9 mouse cellular contexts compared by ENCODE assay signal in the genomic region with DNA sequence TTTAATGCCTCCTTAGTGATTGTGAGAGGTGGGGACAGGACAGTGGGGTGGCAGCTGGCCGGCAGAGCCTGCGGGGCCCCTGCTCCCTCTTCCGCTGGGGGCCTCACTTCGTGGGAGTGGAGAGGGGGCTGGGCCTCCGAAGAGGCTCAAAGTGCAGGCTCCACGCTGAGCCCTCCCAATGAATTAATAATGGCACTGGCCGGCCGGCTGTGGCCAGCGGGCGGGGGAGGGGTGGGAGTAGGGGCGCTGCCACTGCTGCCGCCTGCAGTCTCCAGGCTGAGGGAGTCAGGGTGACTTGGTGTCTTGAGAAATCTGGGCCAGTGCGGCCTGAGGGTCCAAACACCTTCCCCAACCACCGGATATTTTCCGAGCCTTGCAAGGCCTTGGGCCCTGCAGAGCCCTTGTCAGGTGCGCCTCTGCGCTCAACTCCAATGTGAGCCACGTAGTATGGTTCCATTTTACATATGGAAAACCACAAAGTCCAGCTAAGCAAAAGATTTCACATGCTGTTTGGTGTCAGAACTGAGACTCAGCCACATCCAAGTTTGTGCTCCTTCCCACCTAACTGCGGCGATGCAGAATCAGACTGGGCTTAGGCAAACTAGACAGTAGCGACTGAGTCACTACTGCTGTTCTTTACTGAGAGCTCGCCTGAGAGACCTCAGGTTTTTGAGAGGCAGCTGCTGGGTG. TPM values are rescaled to one million over a fixed set of nuclear protein-coding genes. Genes with fewer than 3 reads are reported as not detected.
DNase-seq lines count a peak whose midpoint lies in the region; ATAC-seq and TF ChIP-seq lines count a peak whose summit lies in the region.
"Had no signal": no experiment of that assay in that cellular context is flagged by ENCODE, and none has a peak within 500 bp of the region (broad histone marks: within the 10 kb centered on the region; RNA-seq: fewer than 3 reads in every experiment).

No protein-coding gene starts in this region.

- peak overlapping the region; percentile 21; the same call in 1 of the 2 replicates for H3K27ac ChIP-seq in forebrain, embryonic 14.5 days (ENCODE audit: low read depth, low read length)
- no peak overlapping the region for H3K27ac ChIP-seq in liver, embryonic 11.5 days (ENCODE audit: low read depth, low read length)
- no peak overlapping the region for H3K27ac ChIP-seq in thymus, adult 2 months (ENCODE audit: control insufficient read depth, insufficient read depth, low read length)

- WGBS in forebrain, embryonic 14.5 days, result 10% methylated on average over 20 of the region's 22 CpGs
- WGBS in liver, embryonic 11.5 days, result 11% methylated on average over 22 of the region's 22 CpGs
- WGBS in thymus, adult 2 months, result 57% methylated on average over 22 of the region's 22 CpGs

- TF ChIP-seq CTCF in thymus, adult 2 months (IDR thresholded peaks at IDR 0.05; ENCODE audit: borderline replicate concordance, control insufficient read depth, extremely low read depth, insufficient read depth, low read length, poor library complexity), result no peak

- no peak for ATAC-seq in forebrain, embryonic 14.5 days
- ATAC-seq in liver, embryonic 11.5 days (replicated peaks; ENCODE audit: low FRiP score), result 0 out of 2 replicates have a peak, but pooled peaks have one; percentile 27

- H3K9ac ChIP-seq in forebrain, embryonic 14.5 days (ENCODE audit: low read length), result peak overlapping the region; percentile 29; the same call in 1 of the 2 replicates
- H3K9ac ChIP-seq in liver, embryonic 11.5 days (ENCODE audit: low read depth, low read length), result no peak overlapping the region

- TF ChIP-seq POLR2A in thymus, adult 2 months (IDR thresholded peaks at IDR 0.05; ENCODE audit: control insufficient read depth, extremely low read depth, insufficient read depth, low read length, poor library complexity), result no peak

- H3K36me3 ChIP-seq in forebrain, embryonic 14.5 days (ENCODE audit: control insufficient read depth, insufficient read depth, low read length), result peaks cover 29% of the 10 kb centered on the region; the same call in 1 of the 2 replicates
- H3K36me3 ChIP-seq in liver, embryonic 11.5 days (ENCODE audit: control insufficient read depth, insufficient read depth, low read length), result no peaks in the 10 kb centered on the region
- no peaks in the 10 kb centered on the region for H3K36me3 ChIP-seq in thymus, adult 2 months (ENCODE audit: control insufficient read depth, insufficient read depth, low read length)

- H3K4me2 ChIP-seq in forebrain, embryonic 14.5 days (ENCODE audit: low read length), result peak overlapping the region; percentile 38
- H3K4me2 ChIP-seq in liver, embryonic 11.5 days, result peak overlapping the region; percentile 63

- H3K27me3 ChIP-seq in forebrain, embryonic 14.5 days (replicated peaks; ENCODE audit: control insufficient read depth, insufficient read depth, low read length), result peaks cover 6% of the 10 kb centered on the region; the same call in 1 of the 2 replicates
- peaks cover 87% of the 10 kb centered on the region for H3K27me3 ChIP-seq in liver, embryonic 11.5 days (replicated peaks; ENCODE audit: control insufficient read depth, insufficient read depth, low read length)
- peaks cover 10% of the 10 kb centered on the region; the same call in 1 of the 2 replicates for H3K27me3 ChIP-seq in thymus, adult 2 months (ENCODE audit: control insufficient read depth, insufficient read depth, low read length)

- no peaks in the 10 kb centered on the region for H3K9me3 ChIP-seq in forebrain, embryonic 14.5 days (replicated peaks; ENCODE audit: control insufficient read depth, low read length)
- H3K9me3 ChIP-seq in liver, embryonic 11.5 days (ENCODE audit: control insufficient read depth, low read length), result no peaks in the 10 kb centered on the region

- DNase-seq in left cerebral cortex, postnatal 4 days, result peak; percentile 48
- no peak for DNase-seq in left cerebral cortex, postnatal 25 days (ENCODE audit: low spot score in 2 of 2)
- peak; percentile 46 for DNase-seq in forebrain, embryonic 14.5 days (ENCODE audit: low spot score)
- DNase-seq in liver, embryonic 11.5 days (ENCODE audit: low spot score), result no peak
- DNase-seq in retina, postnatal 1 day, result peak; percentile 71
- no peak for DNase-seq in thymus, adult 2 months
- DNase-seq in gastrocnemius, adult 8-10 months (ENCODE audit: low spot score in 2 of 2), result no peak
- no peak for DNase-seq in right cerebral cortex, postnatal 4 days

- no peak overlapping the region for H3K4me3 ChIP-seq in forebrain, embryonic 14.5 days (ENCODE audit: low read depth, low read length)
- peak overlapping the region; percentile 26 for H3K4me3 ChIP-seq in liver, embryonic 11.5 days (ENCODE audit: low read depth, low read length)
- no peak overlapping the region for H3K4me3 ChIP-seq in thymus, adult 2 months (ENCODE audit: control insufficient read depth, insufficient read depth, low read length)

- intact Hi-C loops in left cerebral cortex, postnatal 4 days (cut with DNase I), result no loop called here
- intact Hi-C loops in left cerebral cortex, postnatal 25 days (cut with DNase I), result no loop called here

- peaks cover 43% of the 10 kb centered on the region for H3K4me1 ChIP-seq in forebrain, embryonic 14.5 days (ENCODE audit: control insufficient read depth, insufficient read depth, low read length)
- H3K4me1 ChIP-seq in liver, embryonic 11.5 days (replicated peaks; ENCODE audit: control insufficient read depth, insufficient read depth, low read length), result peaks cover 15% of the 10 kb centered on the region
- H3K4me1 ChIP-seq in thymus, adult 2 months (replicated peaks; ENCODE audit: control insufficient read depth, insufficient read depth, low read length), result peaks cover 12% of the 10 kb centered on the region

RNA-seq across cellular contexts. Expression of a gene that starts 4.6 kb away (rescaled TPM):
- 1 to 10 TPM; 1.6 to 2.6 TPM for total RNA-seq in left cerebral cortex, postnatal 4 days (2021)
- 1 to 10 TPM; 2.0 TPM for total RNA-seq in left cerebral cortex, postnatal 25 days (2021)
- polyA plus RNA-seq in forebrain, embryonic 14.5 days (2014; fragmentation: Nextera tagmentation; extraction: Ambion mirVana), result 4.6 and 7.1 TPM in 2 replicates
- polyA plus RNA-seq in liver, embryonic 11.5 days (2014; fragmentation: Nextera tagmentation; extraction: Ambion mirVana), result not detected in 2 replicates
- not detected in 2 replicates for polyA plus RNA-seq in thymus, adult 2 months (2012; rRNA removed)
- not detected for total RNA-seq in gastrocnemius, adult 8-10 months (2022)
- total RNA-seq: common myeloid progenitor, adult 5-6 weeks had no signal

RNA-seq across cellular contexts. Expression of a gene that starts 5.6 kb away (rescaled TPM):
- total RNA-seq in left cerebral cortex, postnatal 4 days (2021), result 10 to 100 TPM; 10.3 to 10.8 TPM
- 10 to 100 TPM; 10.1 to 13.1 TPM for total RNA-seq in left cerebral cortex, postnatal 25 days (2021)
- polyA plus RNA-seq in forebrain, embryonic 14.5 days (2014; fragmentation: Nextera tagmentation; extraction: Ambion mirVana), result 11.3 and 12.7 TPM in 2 replicates
- 0.18 and 0.35 TPM in 2 replicates for polyA plus RNA-seq in liver, embryonic 11.5 days (2014; fragmentation: Nextera tagmentation; extraction: Ambion mirVana)
- polyA plus RNA-seq in thymus, adult 2 months (2012; rRNA removed), result 0.09 and 0.13 TPM in 2 replicates
- total RNA-seq in gastrocnemius, adult 8-10 months (2022), result not detected
- total RNA-seq: common myeloid progenitor, adult 5-6 weeks had no signal

RNA-seq across cellular contexts. Expression of a gene that starts 37.1 kb away (rescaled TPM):
- total RNA-seq in left cerebral cortex, postnatal 4 days (2021), result 10 to 100 TPM; 14.9 to 15.9 TPM
- 1 to 10 TPM; 3.5 to 5.3 TPM for total RNA-seq in left cerebral cortex, postnatal 25 days (2021)
- polyA plus RNA-seq in forebrain, embryonic 14.5 days (2014; fragmentation: Nextera tagmentation; extraction: Ambion mirVana), result 117 and 142 TPM in 2 replicates
- polyA plus RNA-seq in liver, embryonic 11.5 days (2014; fragmentation: Nextera tagmentation; extraction: Ambion mirVana), result 344 and 357 TPM in 2 replicates
- 130 and 174 TPM in 2 replicates for polyA plus RNA-seq in thymus, adult 2 months (2012; rRNA removed)
- total RNA-seq in gastrocnemius, adult 8-10 months (2022), result 1 to 10 TPM in 1 of 4 experiments, under 1 TPM in 3; 0.51 to 1.0 (median 0.71) TPM

RNA-seq across cellular contexts. Expression of a gene that starts 44.4 kb away (rescaled TPM):
- 10 to 100 TPM; 58.6 to 61.6 TPM for total RNA-seq in left cerebral cortex, postnatal 4 days (2021)
- total RNA-seq in left cerebral cortex, postnatal 25 days (2021), result 10 to 100 TPM; 61.0 to 71.5 TPM
- 64.9 and 65.8 TPM in 2 replicates for polyA plus RNA-seq in forebrain, embryonic 14.5 days (2014; fragmentation: Nextera tagmentation; extraction: Ambion mirVana)
- polyA plus RNA-seq in liver, embryonic 11.5 days (2014; fragmentation: Nextera tagmentation; extraction: Ambion mirVana), result 122 and 128 TPM in 2 replicates
- polyA plus RNA-seq in thymus, adult 2 months (2012; rRNA removed), result 73.8 and 80.5 TPM in 2 replicates
- total RNA-seq in gastrocnemius, adult 8-10 months (2022), result 100 to 1,000 TPM; 282 to 349 (median 303) TPM

RNA-seq across cellular contexts. Expression of a gene that starts 44.5 kb away (rescaled TPM):
- 10 to 100 TPM; 42.2 to 44.9 TPM for total RNA-seq in left cerebral cortex, postnatal 4 days (2021)
- 10 to 100 TPM; 86.9 to 91.2 TPM for total RNA-seq in left cerebral cortex, postnatal 25 days (2021)
- polyA plus RNA-seq in forebrain, embryonic 14.5 days (2014; fragmentation: Nextera tagmentation; extraction: Ambion mirVana), result 75.6 and 80.9 TPM in 2 replicates
- 145 and 167 TPM in 2 replicates for polyA plus RNA-seq in liver, embryonic 11.5 days (2014; fragmentation: Nextera tagmentation; extraction: Ambion mirVana)
- 111 and 140 TPM in 2 replicates for polyA plus RNA-seq in thymus, adult 2 months (2012; rRNA removed)
- total RNA-seq in gastrocnemius, adult 8-10 months (2022), result 100 to 1,000 TPM; 363 to 499 (median 389) TPM

Comparison
In these comparisons a context has a peak if more than half of its experiments do, and no peak if none do; other contexts are left out.
1. DNase-seq: peak in left cerebral cortex, postnatal 4 days (single experiment), forebrain, embryonic 14.5 days (single experiment) and retina, postnatal 1 day (single experiment); none in left cerebral cortex, postnatal 25 days (0 of 2), liver, embryonic 11.5 days (single experiment), thymus, adult 2 months (single experiment), gastrocnemius, adult 8-10 months (0 of 2) and right cerebral cortex, postnatal 4 days (single experiment).
2. RNA of a gene that starts 5.6 kb away (total RNA-seq): 10.1 to 13.1 TPM in left cerebral cortex, postnatal 25 days and 10.3 to 10.8 TPM in left cerebral cortex, postnatal 4 days; not detected in gastrocnemius, adult 8-10 months; every median in the first group is over 10 times any median in the second.